Mouse (Mus musculus): ENCODE results near the gene Rnf123.
A peak's percentile ranks its signal among the peaks of the same experiment; 100 is the strongest.
"Not testable (repeated sequence)": the region's sequence is repeated elsewhere in the genome, so short reads cannot be mapped to it uniquely, and the experiment has no call there.

Rnf123 gene

GRCm38 (mm10) chr9:108035331-108036156, 47.6 kb downstream of the Rnf123 start:
- DNase-seq (ENCODE audit: low spot score in 2 of 2) = no peak

- no peak for DNase-seq (ENCODE audit: low spot score in 2 of 2)
Measured at GRCm38 (mm10) chr9:108032126-108032525, 51.0 kb downstream of the Rnf123 start.

- DNase-seq (ENCODE audit: low spot score in 2 of 2) = no peak
Measured at GRCm38 (mm10) chr9:108027867-108028266, 55.3 kb downstream of the Rnf123 start.

GRCm38 (mm10) chr9:108026584-108026983, 56.6 kb downstream of the Rnf123 start:
- no peak for DNase-seq (ENCODE audit: low spot score in 2 of 2)

- DNase-seq (ENCODE audit: low spot score in 2 of 2) = no peak
Measured at GRCm38 (mm10) chr9:108023216-108023615, 59.9 kb downstream of the Rnf123 start.

- no peak for DNase-seq (ENCODE audit: low spot score in 2 of 2)
Measured at GRCm38 (mm10) chr9:108020741-108021140, 62.4 kb downstream of the Rnf123 start.

- DNase-seq (ENCODE audit: low spot score in 2 of 2) = no peak
Measured at GRCm38 (mm10) chr9:108017127-108017526, 66.0 kb downstream of the Rnf123 start.

GRCm38 (mm10) chr9:108013577-108013976, 69.6 kb downstream of the Rnf123 start:
- not testable (repeated sequence) for DNase-seq (ENCODE audit: low spot score in 2 of 2)

GRCm38 (mm10) chr9:108010385-108010784, 72.8 kb downstream of the Rnf123 start:
- no peak for DNase-seq (ENCODE audit: low spot score in 2 of 2)

- no peak for DNase-seq (ENCODE audit: low spot score in 2 of 2)
Measured at GRCm38 (mm10) chr9:108008041-108008440, 75.1 kb downstream of the Rnf123 start.

- DNase-seq (ENCODE audit: low spot score in 2 of 2) = no peak
Measured at GRCm38 (mm10) chr9:108003531-108003890, 79.6 kb downstream of the Rnf123 start.

GRCm38 (mm10) chr9:108002778-108003530, 80.2 kb downstream of the Rnf123 start:
- DNase-seq (ENCODE audit: low spot score in 2 of 2) = no peak

- peak; percentile 100 for DNase-seq (ENCODE audit: low spot score in 2 of 2)
Measured at GRCm38 (mm10) chr9:108001922-108002770, 81.0 kb downstream of the Rnf123 start, which contains the start of gene Ip6k1. Gene Ip6k1 (plus strand): TSS chr9:108002501.
